Mouse (Mus musculus) lung, embryonic 16.5 days (tissue): Measurements from ENCODE around the gene Usp45. TPM values are rescaled to one million over a fixed set of nuclear protein-coding genes. Genes with fewer than 3 reads are reported as not detected.

Experiments
- ATAC-seq: fragments of 200-750 bp; cut with Nextera tagmentation; 2 replicates; pipeline ENCODE4 v1.8.0; 2017; ENCODE audit warnings: low read depth, mild to moderate bottlenecking, moderate library complexity
- H3K27ac ChIP-seq: fragments of 300-500 bp; sonication (generic); 2 replicates; pipeline ENCODE4 v1.5.1; 2014; ENCODE audit warnings: mild to moderate bottlenecking, control low read depth, low read length
- H3K27me3 ChIP-seq: fragments of 300-500 bp; sonication (generic); 2 replicates; pipeline ENCODE4 v1.6.1; 2014; ENCODE audit warnings: low read depth, low read length, mixed read lengths; ENCODE audit not compliant: control insufficient read depth, insufficient read depth
- H3K36me3 ChIP-seq: fragments of 300-500 bp; sonication (generic); 2 replicates; pipeline ENCODE4 v1.6.1; 2014; ENCODE audit warnings: low read length; ENCODE audit not compliant: control insufficient read depth, insufficient read depth
- H3K4me1 ChIP-seq: fragments of 300-500 bp; sonication (generic); replicated peaks from 2 replicates; pipeline ENCODE4 v1.6.1; 2014; ENCODE audit warnings: low read length, mixed read lengths; ENCODE audit not compliant: control insufficient read depth, insufficient read depth
- H3K4me2 ChIP-seq: fragments of 300-500 bp; sonication (generic); 2 replicates; pipeline ENCODE4 v1.6.1; 2014; ENCODE audit warnings: low read depth, low read length, control low read depth
- H3K4me3 ChIP-seq: fragments of 300-500 bp; sonication (generic); 2 replicates; pipeline ENCODE4 v1.5.1; 2014; ENCODE audit warnings: mild to moderate bottlenecking, low read length, control low read depth
- H3K9ac ChIP-seq: fragments of 300-500 bp; sonication (generic); 2 replicates; pipeline ENCODE4 v1.6.1; 2014; ENCODE audit warnings: low read length, control low read depth
- H3K9me3 ChIP-seq: fragments of 300-500 bp; sonication (generic); 2 replicates; pipeline ENCODE4 v1.6.1; 2016; ENCODE audit warnings: low read length; ENCODE audit not compliant: control insufficient read depth
- WGBS: fragments of 180-500 bp; shearing (Covaris S2); extraction: QIAGEN DNeasy Blood & Tissue Kit; methylation state at CpG from one replicate; pipeline ENCODE4 v1.1.7; 2014; 5-methylcytosine and 5-hydroxymethylcytosine counted together
- polyA plus RNA-seq: library from polyadenylated mRNA; unstranded; fragments of >200 nt; fragmentation: Nextera tagmentation; extraction: Ambion mirVana; gene quantifications from 2 replicates; pipeline ENCODE4 v1.2.1, GENCODE M21; 2015

Usp45 gene
- polyA plus RNA-seq, 1 experiment from 2014 or later, result 10.5 TPM

GRCm38 (mm10) chr4:21812635-21813034 lies 45.7 kb downstream of the Usp45 start:
- H3K27me3 ChIP-seq, result no peaks in the 10 kb centered on the region
- no peaks in the 10 kb centered on the region for H3K9me3 ChIP-seq
- H3K4me1 ChIP-seq, result no peaks in the 10 kb centered on the region
- H3K36me3 ChIP-seq, result peaks cover 18% of the 10 kb centered on the region
- no peak for ATAC-seq
- H3K27ac ChIP-seq, result no peak overlapping the region
- no peak overlapping the region for H3K4me3 ChIP-seq
- no peak overlapping the region for H3K4me2 ChIP-seq
- H3K9ac ChIP-seq, result no peak overlapping the region
- WGBS, result 92% methylated on average over 6 of the region's 6 CpGs

- H3K36me3 ChIP-seq, result peaks cover 18% of the 10 kb centered on the region
- H3K27ac ChIP-seq, result no peak overlapping the region
- no peak overlapping the region for H3K9ac ChIP-seq
- H3K4me2 ChIP-seq, result no peak overlapping the region
- WGBS, result 35% methylated on average over 2 of the region's 2 CpGs
- no peaks in the 10 kb centered on the region for H3K27me3 ChIP-seq
- H3K9me3 ChIP-seq, result no peaks in the 10 kb centered on the region
- no peak overlapping the region for H3K4me3 ChIP-seq
- peak; percentile 54; the same call in 1 of the 2 replicates for ATAC-seq
- no peaks in the 10 kb centered on the region for H3K4me1 ChIP-seq
Measured at GRCm38 (mm10) chr4:21814029-21814428, 47.1 kb downstream of the Usp45 start.

DNA sequence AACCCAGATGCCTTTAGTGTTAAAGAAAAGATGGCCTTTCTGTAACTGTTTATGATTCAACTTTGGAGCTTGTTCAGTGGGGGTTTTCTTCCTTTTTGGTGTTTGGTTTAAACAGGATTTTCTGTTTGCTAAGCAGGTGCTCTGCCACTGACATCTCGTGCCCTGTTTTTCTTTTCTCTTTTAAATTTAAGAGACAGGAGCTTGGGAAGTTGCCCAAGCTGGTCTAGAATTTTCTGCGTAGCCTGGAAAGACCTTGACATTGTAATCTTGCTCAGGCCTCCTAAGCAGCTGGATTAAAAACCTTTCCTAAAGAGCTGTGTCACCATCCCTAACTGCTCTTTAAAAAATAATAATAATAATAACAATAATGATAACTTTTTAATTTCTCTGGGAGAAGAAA lies 59.7 kb downstream of the Usp45 start:
- H3K9ac ChIP-seq, result no peak overlapping the region
- no peak overlapping the region for H3K4me2 ChIP-seq
- H3K36me3 ChIP-seq, result peaks cover 7% of the 10 kb centered on the region; the same call in 1 of the 2 replicates
- H3K9me3 ChIP-seq, result no peaks in the 10 kb centered on the region
- H3K4me1 ChIP-seq, result no peaks in the 10 kb centered on the region
- ATAC-seq, result no peak
- H3K27ac ChIP-seq, result no peak overlapping the region
- 75% methylated on average over 2 of the region's 2 CpGs for WGBS
- H3K4me3 ChIP-seq, result no peak overlapping the region
- no peaks in the 10 kb centered on the region for H3K27me3 ChIP-seq

- no peaks in the 10 kb centered on the region for H3K27me3 ChIP-seq
- no peak overlapping the region for H3K9ac ChIP-seq
- ATAC-seq, result no peak
- WGBS, result 96% methylated on average over 8 of the region's 8 CpGs
- H3K9me3 ChIP-seq, result no peaks in the 10 kb centered on the region
- H3K36me3 ChIP-seq, result peaks cover 12% of the 10 kb centered on the region
- H3K4me1 ChIP-seq, result no peaks in the 10 kb centered on the region
- H3K27ac ChIP-seq, result no peak overlapping the region
- H3K4me2 ChIP-seq, result no peak overlapping the region
- H3K4me3 ChIP-seq, result no peak overlapping the region
Measured at GRCm38 (mm10) chr4:21832844-21833243, 65.9 kb downstream of the Usp45 start.

- no peaks in the 10 kb centered on the region for H3K36me3 ChIP-seq
- H3K4me2 ChIP-seq, result peak within 1 kb of the TSS; percentile 60
- peak within 1 kb of the TSS; percentile 90 for H3K9ac ChIP-seq
- WGBS, result under 1% methylated on average over 50 of the region's 50 CpGs
- peak within 1 kb of the TSS; percentile 77 for H3K4me3 ChIP-seq
- H3K27me3 ChIP-seq, result no peaks in the 10 kb centered on the region
- H3K27ac ChIP-seq, result peak within 1 kb of the TSS; percentile 97
- peak; percentile 98 for ATAC-seq
- H3K4me1 ChIP-seq, result peaks cover 11% of the 10 kb centered on the region
- no peaks in the 10 kb centered on the region for H3K9me3 ChIP-seq
Measured at GRCm38 (mm10) chr4:21847481-21848286, 80.7 kb downstream of the Usp45 start, which contains the start of gene Pnisr. Gene Pnisr, plus strand, starts transcription at chr4:21847583.

DNA sequence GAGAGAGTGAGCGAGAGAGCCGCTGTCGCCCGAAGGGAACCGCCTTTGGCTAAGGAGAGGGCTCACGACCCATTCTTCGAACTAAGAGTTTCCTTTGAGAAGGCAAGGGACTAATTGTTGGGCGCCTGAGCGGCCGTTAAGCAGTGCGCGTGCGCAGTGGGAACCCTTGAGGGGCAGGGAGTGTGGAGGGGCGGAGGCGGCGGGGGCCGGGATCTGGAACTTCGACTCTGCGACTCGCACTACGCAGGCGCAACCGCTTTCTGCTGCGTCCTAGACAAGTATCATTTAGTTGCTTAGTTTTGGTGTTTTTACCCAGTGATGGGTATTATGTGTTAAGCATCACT lies 81.3 kb downstream of the Usp45 start:
- peak; percentile 89 for ATAC-seq

GRCm38 (mm10) chr4:21857481-21857880 lies 90.5 kb downstream of the Usp45 start:
- ATAC-seq, result no peak
- H3K4me2 ChIP-seq, result no peak overlapping the region
- H3K27ac ChIP-seq, result no peak overlapping the region
- peaks cover 26% of the 10 kb centered on the region for H3K36me3 ChIP-seq
- no peaks in the 10 kb centered on the region for H3K9me3 ChIP-seq
- no peaks in the 10 kb centered on the region for H3K27me3 ChIP-seq
- H3K4me1 ChIP-seq, result no peaks in the 10 kb centered on the region
- H3K9ac ChIP-seq, result no peak overlapping the region
- no peak overlapping the region for H3K4me3 ChIP-seq
- 68% methylated on average over 1 of the region's 1 CpGs for WGBS

More for the DNA sequence above, 81.3 kb downstream of the Usp45 start:
- Histone ChIP-seq H3K4me1 (peaks cover 11% of the 10 kb centered on the region), H3K4me2 (peak overlapping the region; percentile 55), H3K9ac (peak overlapping the region; percentile 90), H3K4me3 (peak overlapping the region; percentile 77), H3K27ac (peak overlapping the region; percentile 97), H3K9me3 (no peaks in the 10 kb centered on the region), H3K36me3 (no peaks in the 10 kb centered on the region), H3K27me3 (no peaks in the 10 kb centered on the region)
- WGBS, result 0% methylated on average over 24 of the region's 24 CpGs

GRCm38 (mm10) chr4:21865226-21865625 lies 98.3 kb downstream of the Usp45 start:
- Histone ChIP-seq H3K4me3 (no peak overlapping the region), H3K36me3 (peaks cover 36% of the 10 kb centered on the region), H3K9ac (no peak overlapping the region), H3K4me2 (no peak overlapping the region), H3K9me3 (no peaks in the 10 kb centered on the region), H3K27ac (no peak overlapping the region), H3K4me1 (no peaks in the 10 kb centered on the region), H3K27me3 (no peaks in the 10 kb centered on the region)
- ATAC-seq, result no peak
- 100% methylated on average over 1 of the region's 1 CpGs for WGBS

DNA sequence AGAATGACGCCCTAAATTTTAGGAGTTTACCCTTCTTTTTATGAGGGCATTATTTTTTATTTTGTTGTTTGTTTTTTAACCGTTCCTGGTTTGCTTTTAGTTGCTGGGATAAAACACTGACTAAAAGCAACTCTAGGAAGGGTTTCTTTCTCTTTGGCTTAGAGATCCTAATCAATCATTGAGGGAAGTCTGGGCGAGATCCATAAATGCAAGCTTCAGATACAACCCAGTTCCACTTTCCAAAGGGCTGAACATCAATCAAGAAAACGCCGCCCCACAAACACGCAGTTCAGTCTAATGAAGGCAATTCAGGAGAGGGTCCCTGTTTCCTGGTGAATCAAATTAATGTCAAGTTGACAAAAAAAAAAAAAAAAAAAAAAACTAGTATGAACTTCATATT lies 111.8 kb downstream of the Usp45 start:
- Histone ChIP-seq H3K4me3 (peak overlapping the region; percentile 84), H3K36me3 (peaks cover 9% of the 10 kb centered on the region), H3K9ac (no peak overlapping the region), H3K27me3 (no peaks in the 10 kb centered on the region), H3K4me2 (peak overlapping the region; percentile 62), H3K27ac (no peak overlapping the region), H3K4me1 (peaks cover 7% of the 10 kb centered on the region; the same call in 1 of the 2 replicates), H3K9me3 (no peaks in the 10 kb centered on the region)
- 15% methylated on average over 6 of the region's 6 CpGs for WGBS
- ATAC-seq, result no peak
